In the genomic region with DNA sequence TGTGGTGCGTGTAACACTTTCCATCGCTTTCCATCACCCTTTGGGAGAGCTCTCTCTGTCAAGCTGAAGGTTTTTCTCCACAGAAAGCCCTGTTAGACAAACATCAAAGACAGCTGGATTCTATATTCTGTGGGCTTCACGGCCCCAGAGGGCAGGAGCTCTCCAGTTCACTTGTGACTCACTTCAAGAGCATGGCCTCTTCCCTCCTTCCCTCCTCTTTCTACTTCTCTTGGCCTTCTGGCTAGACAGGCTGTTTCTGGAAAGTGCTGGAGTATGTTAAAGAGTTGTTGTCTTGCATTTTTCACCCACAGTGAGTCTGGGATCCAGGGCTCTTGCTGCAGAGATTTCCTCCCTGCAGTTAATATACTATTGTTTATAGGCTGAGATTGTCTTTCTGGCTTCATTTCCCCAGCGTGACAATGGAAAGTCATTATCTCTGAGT, we compare ENCODE assay signal across 13 mouse cellular contexts.
DNase-seq lines count a peak whose midpoint lies in the region; ATAC-seq and TF ChIP-seq lines count a peak whose summit lies in the region.
"Had no signal": no experiment of that assay in that cellular context is flagged by ENCODE, and none has a peak within 500 bp of the region (broad histone marks: within the 10 kb centered on the region; RNA-seq: fewer than 3 reads in every experiment).

No protein-coding gene starts in this region.

- no peaks in the 10 kb centered on the region for H3K9me3 ChIP-seq in heart, embryonic 12.5 days (replicated peaks)
- no peaks in the 10 kb centered on the region for H3K9me3 ChIP-seq in hindbrain, embryonic 14.5 days (ENCODE audit: control insufficient read depth, low read length)
- no peaks in the 10 kb centered on the region for H3K9me3 ChIP-seq in stomach, embryonic 14.5 days (ENCODE audit: control insufficient read depth, low read depth, low read length)
- H3K9me3 ChIP-seq in forebrain, postnatal 0 days (ENCODE audit: low read length), result no peaks in the 10 kb centered on the region
- H3K9me3 ChIP-seq: forebrain, embryonic 13.5 days had no signal

- TF ChIP-seq CTCF in forebrain, postnatal 0 days (IDR thresholded peaks at IDR 0.05; ENCODE audit: low read depth), result no peak

- H3K27ac ChIP-seq in heart, embryonic 12.5 days (ENCODE audit: poor library complexity, severe bottlenecking), result peak overlapping the region; percentile 29
- H3K27ac ChIP-seq in hindbrain, embryonic 14.5 days, result 0 out of 2 replicates have a peak overlapping the region, but pooled peaks have one; percentile 15
- peak overlapping the region; percentile 80 for H3K27ac ChIP-seq in stomach, embryonic 14.5 days (ENCODE audit: low read length)
- no peak overlapping the region for H3K27ac ChIP-seq in forebrain, postnatal 0 days (ENCODE audit: low read depth, low read length)
- H3K27ac ChIP-seq: forebrain, embryonic 13.5 days had no signal

- no peak overlapping the region for H3K4me3 ChIP-seq in heart, embryonic 12.5 days
- no peak overlapping the region for H3K4me3 ChIP-seq in hindbrain, embryonic 14.5 days (replicated peaks; ENCODE audit: low read length)
- H3K4me3 ChIP-seq in stomach, embryonic 14.5 days (ENCODE audit: low read depth, low read length), result no peak overlapping the region
- no peak overlapping the region for H3K4me3 ChIP-seq in forebrain, postnatal 0 days (ENCODE audit: low read depth, low read length)
- H3K4me3 ChIP-seq: forebrain, embryonic 13.5 days had no signal

- no peak overlapping the region for H3K4me2 ChIP-seq in heart, embryonic 12.5 days
- H3K4me2 ChIP-seq in hindbrain, embryonic 14.5 days (replicated peaks), result no peak overlapping the region
- H3K4me2 ChIP-seq in stomach, embryonic 14.5 days (replicated peaks; ENCODE audit: low read depth, low read length), result no peak overlapping the region
- no peak overlapping the region for H3K4me2 ChIP-seq in forebrain, postnatal 0 days (ENCODE audit: low read depth)
- H3K4me2 ChIP-seq: forebrain, embryonic 13.5 days had no signal

- H3K4me1 ChIP-seq in heart, embryonic 12.5 days (replicated peaks), result peaks cover 28% of the 10 kb centered on the region
- peaks cover 16% of the 10 kb centered on the region; the same call in 1 of the 2 replicates for H3K4me1 ChIP-seq in hindbrain, embryonic 14.5 days (replicated peaks; ENCODE audit: control insufficient read depth, insufficient read depth, low read length)
- peaks cover 7% of the 10 kb centered on the region; the same call in 1 of the 2 replicates for H3K4me1 ChIP-seq in stomach, embryonic 14.5 days (ENCODE audit: control insufficient read depth, insufficient read depth, low read length)
- H3K4me1 ChIP-seq in forebrain, postnatal 0 days (ENCODE audit: insufficient read depth), result no peaks in the 10 kb centered on the region
- H3K4me1 ChIP-seq: forebrain, embryonic 13.5 days had no signal

- no peak for DNase-seq in heart, adult 9 months (ENCODE audit: low spot score in 2 of 2)
- DNase-seq in kidney, postnatal 10 days, result peak; percentile 32
- DNase-seq in kidney, adult 11 months, result no peak
- no peak for DNase-seq in hindbrain, embryonic 14.5 days (ENCODE audit: low spot score)
- no peak for DNase-seq in ovary, postnatal 36 days (ENCODE audit: low spot score)
- no peak for DNase-seq in forebrain, postnatal 0 days
- DNase-seq: B cell, adult 2 months; cerebellum, postnatal 25 days; gastrocnemius, postnatal 14 days; layer of hippocampus, postnatal 36 days had no signal

- 47% methylated on average over 4 of the region's 4 CpGs for WGBS in heart, embryonic 12.5 days
- WGBS in hindbrain, embryonic 14.5 days, result 64% methylated on average over 4 of the region's 4 CpGs
- 15% methylated on average over 4 of the region's 4 CpGs for WGBS in stomach, embryonic 14.5 days
- 75% methylated on average over 4 of the region's 4 CpGs for WGBS in forebrain, postnatal 0 days

- ATAC-seq in heart, embryonic 12.5 days (ENCODE audit: insufficient number of reproducible peaks, low FRiP score), result no peak
- ATAC-seq in hindbrain, embryonic 14.5 days (ENCODE audit: low FRiP score), result no peak
- peak; percentile 87 for ATAC-seq in stomach, embryonic 14.5 days (ENCODE audit: insufficient number of reproducible peaks, insufficient read depth, low FRiP score, low read depth)
- no peak for ATAC-seq in forebrain, postnatal 0 days
- ATAC-seq: forebrain, embryonic 13.5 days had no signal

- H3K36me3 ChIP-seq in heart, embryonic 12.5 days, result no peaks in the 10 kb centered on the region
- no peaks in the 10 kb centered on the region for H3K36me3 ChIP-seq in hindbrain, embryonic 14.5 days (replicated peaks; ENCODE audit: control insufficient read depth, insufficient read depth)
- H3K36me3 ChIP-seq in stomach, embryonic 14.5 days (ENCODE audit: control insufficient read depth, insufficient read depth, low read length), result no peaks in the 10 kb centered on the region
- no peaks in the 10 kb centered on the region for H3K36me3 ChIP-seq in forebrain, postnatal 0 days (ENCODE audit: insufficient read depth)

- H3K27me3 ChIP-seq in heart, embryonic 12.5 days (replicated peaks), result no peaks in the 10 kb centered on the region
- H3K27me3 ChIP-seq in hindbrain, embryonic 14.5 days (ENCODE audit: control insufficient read depth, insufficient read depth, low read length), result no peaks in the 10 kb centered on the region
- H3K27me3 ChIP-seq in stomach, embryonic 14.5 days (ENCODE audit: control insufficient read depth, insufficient read depth, low read length), result no peaks in the 10 kb centered on the region
- H3K27me3 ChIP-seq in forebrain, postnatal 0 days (ENCODE audit: insufficient read depth, low read length), result no peaks in the 10 kb centered on the region
- H3K27me3 ChIP-seq: forebrain, embryonic 13.5 days had no signal

- no peak overlapping the region for H3K9ac ChIP-seq in heart, embryonic 12.5 days
- no peak overlapping the region for H3K9ac ChIP-seq in hindbrain, embryonic 14.5 days
- no peak overlapping the region for H3K9ac ChIP-seq in stomach, embryonic 14.5 days (replicated peaks; ENCODE audit: low read depth, low read length)
- H3K9ac ChIP-seq in forebrain, postnatal 0 days, result no peak overlapping the region
- H3K9ac ChIP-seq: forebrain, embryonic 13.5 days had no signal
